Mouse (Mus musculus): ENCODE results near the gene Sbno1.

Gene Sbno1

GRCm38 (mm10) chr5:124327510-124328364 lies 98.1 kb downstream of the Sbno1 start, which contains the start of the genes Mphosph9 and 2810006K23Rik:
TSS of gene Mphosph9 (minus strand) at chr5:124327972.
TSS of gene 2810006K23Rik (plus strand) at chr5:124328089.
- peak; percentile 100 for DNase-seq

DNA sequence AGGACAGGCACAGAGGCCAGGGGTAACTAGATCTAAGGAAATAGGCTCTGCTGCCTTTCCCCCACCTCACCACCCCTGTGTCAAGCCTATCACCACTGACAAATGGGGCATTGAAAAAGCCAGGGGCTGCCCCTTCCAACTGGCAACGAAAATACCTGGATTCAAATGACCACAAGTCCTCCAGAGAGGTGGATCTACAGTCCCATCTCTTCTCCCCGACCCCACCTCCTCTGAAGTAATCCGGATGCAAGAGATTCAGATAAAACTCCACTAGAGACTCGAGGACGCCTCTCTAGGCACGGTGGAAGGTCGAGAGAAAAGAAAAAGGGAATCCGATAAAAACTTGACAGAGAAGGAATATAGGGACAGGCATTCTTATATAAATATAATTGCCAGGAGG lies 99.0 kb downstream of the Sbno1 start:
- DNase-seq = no peak

All from right cerebral cortex, postnatal 4 days (tissue).